Mouse (Mus musculus) erythroblast, embryonic 14.5 days (primary cell): ENCODE results near the gene Scnn1b. TPM values are rescaled to one million over a fixed set of nuclear protein-coding genes. Genes with fewer than 3 reads are reported as not detected.

ENCODE experiments used
- H3K27me3 ChIP-seq: 2 replicates; pipeline ENCODE4 v1.6.1; 2012; ENCODE audit warnings: inconsistent platforms; ENCODE audit not compliant: control insufficient read depth
- H3K36me3 ChIP-seq: 2 replicates; pipeline ENCODE4 v1.6.1; 2012; ENCODE audit warnings: mild to moderate bottlenecking, inconsistent platforms; ENCODE audit not compliant: control insufficient read depth
- H3K4me1 ChIP-seq: 2 replicates; pipeline ENCODE4 v1.6.1; 2012; ENCODE audit warnings: inconsistent platforms; ENCODE audit not compliant: control insufficient read depth
- H3K4me3 ChIP-seq: replicated peaks from 2 replicates; pipeline ENCODE3; 2012; ENCODE audit warnings: moderate library complexity, mild to moderate bottlenecking, inconsistent platforms
- H3K9me3 ChIP-seq: 2 replicates; pipeline ENCODE4 v1.6.1; 2012; ENCODE audit warnings: low read length, inconsistent platforms, mixed read lengths; ENCODE audit not compliant: control insufficient read depth
- GATA1 ChIP-seq: IDR thresholded peaks from 2 replicates; pipeline ENCODE4 v1.6.1; 2012; ENCODE audit warnings: low read length, inconsistent platforms, mixed read lengths
- TAL1 ChIP-seq: IDR thresholded peaks from 3 replicates; pipeline ENCODE4 v1.6.1; 2012; ENCODE audit warnings: low read length, inconsistent platforms, mixed read lengths
- polyA plus RNA-seq: library from polyadenylated mRNA; stranded (reverse); fragments of >175 nt; gene quantifications from 2 replicates; pipeline ENCODE4 v1.2.3, GENCODE M21; 2012

Gene Scnn1b
- polyA plus RNA-seq, 1 experiment, result not detected

DNA sequence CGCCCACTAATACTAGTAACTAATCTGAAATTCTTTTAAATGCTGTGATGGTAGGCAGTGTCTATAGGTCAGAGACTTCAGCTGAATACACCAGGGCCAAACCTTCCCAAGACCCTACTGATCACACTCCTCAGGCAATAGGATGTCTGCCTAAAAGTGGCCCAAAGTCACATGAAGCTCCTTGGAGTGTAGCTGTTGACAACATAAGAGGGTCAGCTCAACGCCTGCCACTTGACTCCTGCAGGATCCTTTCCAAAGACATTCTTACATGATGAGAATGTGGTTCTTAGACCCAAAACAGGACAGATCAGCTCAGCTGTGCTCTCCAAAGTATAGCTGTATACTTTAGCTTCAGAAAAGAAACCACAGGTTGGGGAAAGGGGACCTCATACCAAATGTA is 77.5 kb downstream of the Scnn1b start:
- Histone ChIP-seq H3K9me3 (no peaks in the 10 kb centered on the region), H3K4me1 (peaks cover 7% of the 10 kb centered on the region), H3K36me3 (peaks cover 41% of the 10 kb centered on the region), H3K4me3 (no peak overlapping the region), H3K27me3 (no peaks in the 10 kb centered on the region)
- TF ChIP-seq GATA1 (no peak), TAL1 (no peak)

DNA sequence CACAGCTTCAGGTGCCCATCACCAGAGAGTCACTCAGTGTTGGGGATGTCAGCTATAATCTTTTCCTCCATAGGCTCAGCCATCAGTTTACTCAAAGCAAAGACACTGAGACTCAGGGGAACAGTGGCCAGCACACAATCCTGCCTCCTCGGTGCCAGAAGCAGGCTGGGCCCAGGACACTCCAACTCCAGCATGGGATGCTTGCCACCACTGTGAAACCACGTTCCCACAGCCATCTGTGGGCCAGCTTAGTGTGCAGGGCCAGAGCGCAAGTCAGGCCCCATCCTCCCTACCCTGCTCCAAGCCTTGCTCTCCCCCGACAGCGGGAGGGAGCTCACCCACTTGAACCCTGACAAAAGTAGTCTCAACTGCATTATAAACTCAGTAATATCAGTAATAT is 81.4 kb downstream of the Scnn1b start:
- Histone ChIP-seq H3K4me1 (no peaks in the 10 kb centered on the region), H3K9me3 (no peaks in the 10 kb centered on the region), H3K36me3 (peaks cover 45% of the 10 kb centered on the region), H3K4me3 (no peak overlapping the region), H3K27me3 (no peaks in the 10 kb centered on the region)
- TF ChIP-seq GATA1, result no peak
- TF ChIP-seq TAL1, result no peak

DNA sequence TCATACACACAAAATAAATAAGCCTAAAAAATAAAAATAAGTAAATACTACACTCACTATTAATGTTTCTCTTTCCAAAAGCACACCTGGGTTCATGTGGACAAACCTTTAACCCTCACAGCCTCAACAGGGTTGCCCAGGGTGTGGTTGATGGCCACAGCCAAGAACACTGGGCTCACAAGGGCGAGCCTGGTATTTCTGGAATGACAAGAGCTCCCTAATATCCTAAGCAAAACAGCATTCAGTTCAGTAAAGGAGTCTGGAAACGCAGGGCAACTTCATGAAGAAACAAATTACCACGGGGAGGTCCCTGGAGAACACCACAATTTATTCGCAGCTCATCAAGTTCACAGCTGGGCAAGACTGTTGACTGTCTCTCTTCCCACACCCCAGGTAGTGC is 82.7 kb downstream of the Scnn1b start:
- peaks cover 44% of the 10 kb centered on the region for H3K36me3 ChIP-seq
- no peaks in the 10 kb centered on the region for H3K4me1 ChIP-seq
- TF ChIP-seq TAL1 (no peak), GATA1 (no peak)
- no peaks in the 10 kb centered on the region for H3K9me3 ChIP-seq
- H3K4me3 ChIP-seq, result no peak overlapping the region
- H3K27me3 ChIP-seq, result no peaks in the 10 kb centered on the region

DNA sequence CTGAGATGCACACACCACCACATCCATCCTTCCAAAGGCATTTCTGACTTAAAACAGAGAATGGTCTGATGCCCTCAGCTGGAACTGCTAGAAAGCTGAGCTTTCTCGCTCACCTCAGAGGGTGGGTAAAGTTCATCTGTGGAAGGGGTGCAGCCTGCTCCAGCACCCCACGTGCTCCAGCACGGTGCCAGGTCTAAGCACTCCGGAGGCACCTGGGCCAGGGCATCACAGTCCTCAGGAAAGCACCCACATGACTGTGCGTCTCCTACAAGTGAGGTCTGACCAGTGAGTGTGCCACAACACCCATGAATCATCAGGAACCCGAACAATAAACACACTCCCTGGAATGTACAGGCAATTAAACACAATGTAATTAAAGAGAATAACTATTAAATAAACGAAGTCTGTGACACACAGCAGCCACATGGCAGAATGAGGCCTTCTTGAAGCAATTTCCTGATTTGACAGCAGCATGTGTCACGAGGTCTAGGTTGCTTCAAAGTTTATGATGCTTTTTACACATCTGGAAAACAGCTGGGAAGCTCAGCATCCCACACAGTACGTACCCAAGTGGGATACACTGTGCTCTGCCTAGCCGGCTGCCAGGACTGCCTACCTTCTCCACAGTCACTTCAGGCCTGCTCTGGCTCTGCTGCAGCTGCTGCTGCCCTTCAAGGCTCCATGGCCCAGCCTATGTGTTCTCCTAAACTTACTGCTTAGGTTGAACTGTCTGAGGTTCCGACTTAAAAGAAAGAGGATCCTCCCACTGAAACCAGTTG is 90.2 kb downstream of the Scnn1b start:
- TF ChIP-seq GATA1 (no peak), TAL1 (no peak)
- H3K4me3 ChIP-seq, result no peak overlapping the region
- H3K27me3 ChIP-seq, result no peaks in the 10 kb centered on the region
- no peaks in the 10 kb centered on the region for H3K4me1 ChIP-seq
- H3K9me3 ChIP-seq, result no peaks in the 10 kb centered on the region
- peaks cover 48% of the 10 kb centered on the region for H3K36me3 ChIP-seq

DNA sequence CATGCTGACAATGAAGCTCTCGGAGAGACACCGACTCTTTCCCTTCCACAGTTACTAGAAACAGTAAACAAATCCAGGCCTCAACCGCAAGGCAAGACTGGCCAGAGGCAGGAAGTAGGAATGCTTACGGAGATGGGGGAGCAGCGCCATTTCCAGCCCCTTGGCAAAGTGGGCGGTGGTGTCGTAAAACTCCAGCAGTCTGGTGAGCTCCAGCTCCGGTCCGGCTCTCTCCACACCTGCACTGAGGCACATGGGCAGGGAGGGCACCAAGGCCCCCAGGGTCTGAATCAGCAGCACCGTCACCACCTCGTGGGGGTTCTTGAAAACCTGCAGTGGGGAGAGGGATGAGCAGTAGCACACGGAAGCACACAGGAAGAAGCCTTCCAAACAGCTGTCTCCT is 91.0 kb downstream of the Scnn1b start:
- TF ChIP-seq TAL1 (no peak), GATA1 (no peak)
- Histone ChIP-seq H3K27me3 (no peaks in the 10 kb centered on the region), H3K36me3 (peaks cover 45% of the 10 kb centered on the region), H3K4me3 (no peak overlapping the region), H3K4me1 (no peaks in the 10 kb centered on the region), H3K9me3 (no peaks in the 10 kb centered on the region)

DNA sequence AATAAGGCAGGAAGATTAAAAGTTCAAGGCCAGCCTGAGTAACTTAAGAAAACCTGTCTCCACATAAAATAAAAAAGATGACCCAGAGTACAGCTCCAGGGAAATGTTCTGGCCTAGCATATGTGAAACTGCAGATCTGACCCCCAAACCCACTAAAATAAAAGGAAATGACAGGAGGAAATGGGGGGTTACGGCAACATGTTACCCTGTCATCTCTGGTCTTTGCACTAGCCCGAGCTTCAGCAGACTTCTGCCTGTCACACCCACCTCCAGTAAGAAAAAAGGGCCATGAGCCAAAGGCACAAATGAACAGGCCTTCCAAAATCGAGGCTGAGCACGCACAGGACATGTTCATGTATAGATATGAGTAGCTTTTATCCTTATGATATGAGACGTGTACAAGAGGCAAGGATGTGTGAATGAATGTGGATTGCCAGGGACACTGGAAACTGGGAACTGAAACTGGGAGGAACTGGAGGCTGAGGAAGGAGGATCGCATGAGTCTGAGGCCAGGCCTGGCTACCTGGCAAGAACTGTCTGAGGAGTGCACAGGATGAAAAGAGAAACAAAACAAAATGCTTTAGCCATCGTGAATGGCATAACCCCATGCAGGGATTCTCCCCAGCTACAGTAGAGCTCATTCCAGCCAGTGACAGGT is 97.2 kb downstream of the Scnn1b start:
- peaks cover 55% of the 10 kb centered on the region for H3K36me3 ChIP-seq
- no peak overlapping the region for H3K4me3 ChIP-seq
- H3K9me3 ChIP-seq, result peaks cover 3% of the 10 kb centered on the region; the same call in 1 of the 2 replicates
- TF ChIP-seq TAL1 (no peak), GATA1 (no peak)
- H3K27me3 ChIP-seq, result no peaks in the 10 kb centered on the region
- peaks cover 8% of the 10 kb centered on the region for H3K4me1 ChIP-seq

DNA sequence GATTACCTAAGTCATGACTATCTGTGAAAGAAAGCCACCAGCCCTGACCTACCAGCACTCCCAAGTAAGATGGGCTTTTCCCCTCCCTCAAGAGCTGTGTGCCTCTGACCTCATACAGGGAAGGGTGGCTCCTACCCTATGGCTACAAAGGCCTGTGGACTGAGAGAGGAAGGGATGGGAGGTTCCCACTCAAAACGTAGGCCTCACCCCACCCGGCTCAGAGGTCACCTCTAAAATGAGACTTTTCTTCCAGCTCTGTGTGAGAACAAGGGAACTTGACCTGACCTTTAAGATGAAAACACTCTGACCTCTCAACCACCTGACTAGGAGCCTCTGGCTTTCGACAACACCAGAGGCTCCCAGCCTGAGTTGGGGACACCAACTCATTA is 97.7 kb downstream of the Scnn1b start:
- H3K36me3 ChIP-seq, result peaks cover 55% of the 10 kb centered on the region
- peaks cover 3% of the 10 kb centered on the region; the same call in 1 of the 2 replicates for H3K9me3 ChIP-seq
- no peak for TF ChIP-seq TAL1
- no peak for TF ChIP-seq GATA1
- H3K4me1 ChIP-seq, result peaks cover 9% of the 10 kb centered on the region
- H3K27me3 ChIP-seq, result no peaks in the 10 kb centered on the region
- H3K4me3 ChIP-seq, result no peak overlapping the region

DNA sequence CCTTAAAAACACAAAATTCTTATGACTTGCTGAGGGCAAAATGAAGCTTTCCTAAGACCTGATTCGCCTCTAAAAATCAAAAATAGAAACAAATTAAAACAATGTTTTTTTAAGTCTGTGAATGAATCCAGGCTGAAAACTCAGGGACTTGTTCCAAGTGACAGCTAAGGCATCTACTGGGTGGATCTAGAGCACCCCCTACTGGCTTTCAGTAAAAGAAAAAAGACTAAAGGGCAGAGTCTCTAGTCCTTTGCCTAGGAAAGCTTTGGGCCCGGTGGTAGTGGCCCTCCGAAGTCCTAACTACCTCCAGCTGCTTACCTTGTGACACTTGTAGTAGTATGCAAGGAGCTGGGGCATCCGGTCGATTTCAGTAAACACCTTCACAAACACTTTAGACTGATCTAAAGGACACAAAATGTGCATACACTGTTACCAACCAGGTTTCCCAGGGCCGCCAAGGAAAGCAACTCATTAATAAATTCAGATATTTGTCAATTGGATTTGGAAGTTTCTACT is 99.1 kb downstream of the Scnn1b start:
- H3K36me3 ChIP-seq, result peaks cover 55% of the 10 kb centered on the region
- no peak overlapping the region for H3K4me3 ChIP-seq
- TF ChIP-seq TAL1 (no peak), GATA1 (no peak)
- no peaks in the 10 kb centered on the region for H3K27me3 ChIP-seq
- H3K9me3 ChIP-seq, result peaks cover 3% of the 10 kb centered on the region; the same call in 1 of the 2 replicates
- peaks cover 20% of the 10 kb centered on the region for H3K4me1 ChIP-seq

DNA sequence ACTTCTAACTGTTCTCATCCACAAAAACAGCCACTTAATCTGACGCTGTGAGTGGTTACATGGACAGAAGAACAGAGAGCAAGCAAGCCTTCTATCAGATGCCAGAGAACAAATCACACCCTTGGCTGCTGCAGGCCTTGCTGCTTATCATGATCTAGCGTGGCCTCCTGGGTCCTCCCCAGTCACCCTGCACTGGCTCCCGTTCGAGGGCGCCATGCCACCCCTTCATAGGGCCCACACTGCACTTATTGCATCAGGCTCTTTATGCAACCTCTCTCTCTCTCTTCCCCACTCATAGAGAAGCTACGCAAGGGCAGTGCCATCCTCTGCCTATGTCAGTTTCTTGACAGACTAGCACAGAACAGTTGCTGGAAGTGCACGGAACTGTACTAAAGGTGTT is 101.3 kb downstream of the Scnn1b start:
- peaks cover 63% of the 10 kb centered on the region for H3K36me3 ChIP-seq

More for the DNA sequence above, 101.3 kb downstream of the Scnn1b start:
- no peak for TF ChIP-seq GATA1
- no peak for TF ChIP-seq TAL1
- Histone ChIP-seq H3K4me1 (peaks cover 35% of the 10 kb centered on the region), H3K9me3 (peaks cover 3% of the 10 kb centered on the region; the same call in 1 of the 2 replicates), H3K27me3 (no peaks in the 10 kb centered on the region), H3K4me3 (no peak overlapping the region)

Other genes starting within 250 kb of the Scnn1b start
- gene Usp31, start 157.8 kb upstream of the Scnn1b start, polyA plus RNA-seq, result 0.05 and 0.07 TPM in 2 replicates
- not detected in 2 replicates for gene Scnn1g, start 130.6 kb upstream of the Scnn1b start, polyA plus RNA-seq
- 0.47 and 0.48 TPM in 2 replicates for gene Cog7, start 116.7 kb downstream of the Scnn1b start, polyA plus RNA-seq
- gene Gga2, start 156.2 kb downstream of the Scnn1b start, polyA plus RNA-seq, result 2.7 and 2.9 TPM in 2 replicates
- 0.71 and 0.78 TPM in 2 replicates for gene Ubfd1, start 202.1 kb downstream of the Scnn1b start, polyA plus RNA-seq
- gene Ears2, start 202.2 kb downstream of the Scnn1b start, polyA plus RNA-seq, result 0.10 and 0.21 TPM in 2 replicates
- 79.8 and 110 TPM in 2 replicates for gene Ndufab1, start 236.8 kb downstream of the Scnn1b start, polyA plus RNA-seq